Mouse (Mus musculus): ENCODE data around the gene 6030468B19Rik. TPM values are rescaled to one million over a fixed set of nuclear protein-coding genes. Genes with fewer than 3 reads are reported as not detected.
A peak's percentile ranks its signal among the peaks of the same experiment; 100 is the strongest.
"Not testable (repeated sequence)": the region's sequence is repeated elsewhere in the genome, so short reads cannot be mapped to it uniquely, and the experiment has no call there.

The 6030468B19Rik gene
- polyA plus RNA-seq, 1 experiment from 2014 or later = 0.21 TPM

GRCm38 (mm10) chr11:117778851-117779433 lies 18.5 kb upstream of the 6030468B19Rik start:
- no peak for DNase-seq (ENCODE audit: low spot score)

- DNase-seq (ENCODE audit: low spot score) = peak; percentile 57
Observed at GRCm38 (mm10) chr11:117779434-117780198, 17.8 kb upstream of the 6030468B19Rik start.

- no peak for DNase-seq (ENCODE audit: low spot score)
Observed at GRCm38 (mm10) chr11:117780199-117780515, 17.3 kb upstream of the 6030468B19Rik start.

GRCm38 (mm10) chr11:117780582-117781111 lies 16.8 kb upstream of the 6030468B19Rik start:
- DNase-seq (ENCODE audit: low spot score) = peak; percentile 96

DNA sequence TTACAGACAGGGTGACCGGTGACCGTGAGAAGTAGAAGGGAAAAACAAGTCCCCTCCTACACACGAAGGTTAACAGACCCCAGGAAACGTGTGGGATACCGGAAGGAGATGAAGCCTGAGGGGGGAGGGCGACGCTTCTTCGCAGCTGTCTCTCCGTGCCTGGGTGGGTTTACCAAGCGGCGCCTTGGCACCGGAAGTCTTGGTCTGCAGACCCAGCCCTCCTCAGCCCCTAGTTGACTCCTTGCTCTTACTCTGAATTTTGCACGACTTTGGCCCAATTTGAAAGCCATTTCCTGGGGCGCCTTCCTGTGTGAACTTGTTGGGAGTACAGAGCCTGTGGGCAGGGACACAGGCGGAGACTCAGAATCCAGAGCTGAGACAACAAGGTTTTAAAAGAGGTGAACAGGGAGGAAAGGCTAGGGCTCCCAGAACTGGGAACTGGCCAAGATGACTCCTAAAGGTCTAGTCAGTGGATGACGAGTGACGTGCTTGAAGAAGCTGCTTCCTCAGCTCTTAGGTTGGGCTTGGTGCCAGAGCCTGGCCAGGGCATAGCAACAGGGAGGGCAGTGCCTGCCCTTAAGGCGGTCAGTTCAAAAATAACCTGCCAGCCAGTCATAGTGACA lies 16.1 kb upstream of the 6030468B19Rik start:
- peak; percentile 93 for DNase-seq (ENCODE audit: low spot score)

GRCm38 (mm10) chr11:117781993-117782704 lies 15.3 kb upstream of the 6030468B19Rik start, which contains the start of the genes Tmc8 and Tmc6:
TSS of gene Tmc8 (plus strand) at chr11:117782076.
TSS of gene Tmc6 (minus strand) at chr11:117782198.
- peak; percentile 93 for DNase-seq (ENCODE audit: low spot score)

- DNase-seq (ENCODE audit: low spot score) = no peak
Observed at GRCm38 (mm10) chr11:117782705-117783034, 14.8 kb upstream of the 6030468B19Rik start.

DNA sequence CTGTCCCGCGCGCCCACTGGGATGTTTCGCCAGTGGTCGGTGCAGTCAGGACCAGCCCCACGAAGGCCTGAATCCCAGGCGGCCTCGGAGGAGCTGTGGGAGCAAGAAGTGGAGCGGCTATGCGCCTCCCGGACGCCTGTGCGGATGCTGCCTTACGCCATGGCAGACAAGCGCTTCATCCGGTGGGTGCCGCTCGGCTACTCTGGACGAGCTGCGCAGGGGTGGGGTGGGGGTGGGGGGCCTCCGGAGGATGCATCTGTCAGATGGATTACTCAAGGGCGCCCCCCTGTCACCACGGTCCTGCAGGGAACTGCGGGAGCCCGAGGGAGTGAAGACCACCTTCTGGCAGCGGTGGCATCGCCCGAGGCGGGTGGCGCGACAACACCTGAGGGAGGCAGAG lies 14.4 kb upstream of the 6030468B19Rik start:
- peak; percentile 94 for DNase-seq (ENCODE audit: low spot score)

DNA sequence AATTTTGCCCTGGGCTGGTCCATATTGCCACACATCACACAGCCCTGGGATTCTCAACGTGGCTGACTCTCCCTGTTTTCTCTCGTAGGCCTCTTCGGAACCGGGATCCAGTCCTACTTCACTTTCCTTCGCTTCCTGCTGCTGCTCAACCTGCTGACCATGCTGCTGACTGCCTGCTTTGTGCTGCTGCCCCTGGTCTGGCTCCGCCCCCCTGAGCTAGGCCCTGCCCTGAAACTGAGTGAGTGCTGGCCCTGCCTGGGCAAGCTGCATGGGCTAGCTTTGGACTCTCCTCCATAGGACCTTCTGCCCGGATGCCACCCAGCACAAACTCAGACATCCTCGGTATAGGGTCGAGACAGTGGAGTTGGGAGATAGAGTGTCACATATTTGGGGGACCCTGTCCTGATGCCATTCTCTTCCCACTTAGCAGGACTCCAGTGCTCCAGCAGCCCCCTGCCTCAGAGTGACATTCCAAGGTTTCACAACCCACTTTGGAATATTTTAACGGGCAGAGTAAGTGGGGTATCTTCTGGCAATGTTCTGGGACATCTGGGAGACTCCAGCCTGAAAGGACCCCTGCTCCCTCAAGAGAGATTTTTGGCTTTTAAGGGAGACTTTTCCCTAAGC lies 13.7 kb upstream of the 6030468B19Rik start:
- DNase-seq (ENCODE audit: low spot score) = no peak

DNA sequence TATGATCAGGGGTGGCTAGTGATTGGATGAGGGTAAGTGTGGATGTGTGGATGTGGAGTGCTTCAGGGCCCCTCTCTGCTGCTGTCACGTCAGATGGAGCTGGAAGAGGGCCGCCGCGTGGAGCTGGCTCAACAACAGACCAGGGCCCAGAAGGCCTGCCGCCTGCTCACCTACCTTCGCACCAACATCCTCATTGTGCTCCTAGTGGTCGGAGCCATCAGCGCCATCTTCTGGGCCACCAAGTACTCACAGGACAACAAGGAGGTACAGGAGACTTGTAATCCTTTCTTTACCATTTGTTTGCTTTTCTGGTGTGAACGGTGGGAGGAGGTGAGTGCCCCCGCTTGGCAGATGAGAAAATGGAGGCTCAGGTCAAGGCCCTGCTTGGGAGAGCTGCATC lies 11.2 kb upstream of the 6030468B19Rik start:
- DNase-seq (ENCODE audit: low spot score) = peak; percentile 72

- DNase-seq (ENCODE audit: low spot score) = not testable (repeated sequence)
Observed at GRCm38 (mm10) chr11:117788481-117788880, 9.0 kb upstream of the 6030468B19Rik start.

- peak; percentile 70 for DNase-seq (ENCODE audit: low spot score)
Observed at GRCm38 (mm10) chr11:117790286-117790685, 7.2 kb upstream of the 6030468B19Rik start.

GRCm38 (mm10) chr11:117790703-117791440 lies 6.6 kb upstream of the 6030468B19Rik start:
- DNase-seq (ENCODE audit: low spot score) = no peak

DNA sequence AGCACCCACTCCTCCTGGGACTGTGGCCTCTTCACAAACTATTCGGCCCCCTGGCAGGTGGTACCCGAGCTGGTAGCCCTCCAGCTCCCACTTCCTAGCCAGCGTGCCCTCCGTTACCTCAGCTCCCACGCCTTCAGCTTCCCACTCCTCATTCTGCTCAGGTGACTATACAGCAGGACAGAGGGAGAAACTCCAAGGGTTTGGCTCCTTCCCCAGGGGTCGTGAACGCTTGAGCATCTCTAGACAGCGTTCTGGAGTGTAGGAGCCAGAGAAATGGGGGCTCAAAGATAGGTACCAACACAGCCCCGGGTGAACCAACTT lies 6.1 kb upstream of the 6030468B19Rik start:
- DNase-seq (ENCODE audit: low spot score) = no peak

- peak; percentile 62 for DNase-seq (ENCODE audit: low spot score)
Observed at GRCm38 (mm10) chr11:117792281-117792888, 5.1 kb upstream of the 6030468B19Rik start.

GRCm38 (mm10) chr11:117794035-117794551 lies 3.4 kb upstream of the 6030468B19Rik start:
- peak; percentile 72 for DNase-seq (ENCODE audit: low spot score)

- DNase-seq (ENCODE audit: low spot score) = peak; percentile 31
Observed at GRCm38 (mm10) chr11:117796954-117797353, 506 bp upstream of the 6030468B19Rik start.

DNA sequence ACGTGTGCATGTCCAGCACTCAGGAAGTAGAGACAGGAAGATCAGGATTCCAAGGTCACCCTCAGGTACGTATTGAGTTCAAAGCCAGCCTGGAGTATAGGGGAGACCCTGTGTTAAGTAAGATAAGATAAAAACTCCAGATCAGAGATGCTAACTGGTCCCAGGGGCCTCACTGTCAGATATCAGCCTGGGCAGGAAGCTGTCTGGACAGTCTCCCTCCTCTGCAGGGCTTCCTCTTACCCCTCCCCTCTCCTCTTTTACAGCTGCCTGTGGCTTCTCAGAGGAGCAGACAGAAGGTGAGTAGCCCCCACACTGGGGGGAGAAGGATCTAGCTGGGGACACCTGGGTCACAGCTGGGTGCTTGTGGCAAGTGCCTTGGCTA lies 691 bp downstream of the 6030468B19Rik start:
- DNase-seq (ENCODE audit: low spot score) = peak; percentile 47

DNA sequence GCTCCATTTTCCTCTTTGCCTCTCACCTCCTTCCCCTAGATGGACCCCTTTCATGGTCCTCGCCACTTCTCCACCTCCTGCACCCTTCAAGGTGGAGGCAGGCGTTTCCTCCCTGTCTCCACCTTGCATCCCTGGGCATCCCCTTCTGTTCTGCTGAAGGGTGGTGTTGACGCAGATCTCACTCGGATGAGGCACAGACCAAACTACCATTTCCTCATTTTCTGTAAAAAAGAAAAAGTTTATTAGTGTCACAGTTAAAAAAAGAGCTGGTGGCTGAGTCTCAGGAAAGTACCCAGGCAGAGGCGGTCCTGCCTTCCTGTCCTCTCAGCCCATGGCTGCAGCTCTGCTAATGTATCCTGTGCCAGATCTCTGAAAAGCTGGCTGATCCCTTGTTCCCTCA lies 1.7 kb downstream of the 6030468B19Rik start:
- DNase-seq (ENCODE audit: low spot score) = no peak

DNA sequence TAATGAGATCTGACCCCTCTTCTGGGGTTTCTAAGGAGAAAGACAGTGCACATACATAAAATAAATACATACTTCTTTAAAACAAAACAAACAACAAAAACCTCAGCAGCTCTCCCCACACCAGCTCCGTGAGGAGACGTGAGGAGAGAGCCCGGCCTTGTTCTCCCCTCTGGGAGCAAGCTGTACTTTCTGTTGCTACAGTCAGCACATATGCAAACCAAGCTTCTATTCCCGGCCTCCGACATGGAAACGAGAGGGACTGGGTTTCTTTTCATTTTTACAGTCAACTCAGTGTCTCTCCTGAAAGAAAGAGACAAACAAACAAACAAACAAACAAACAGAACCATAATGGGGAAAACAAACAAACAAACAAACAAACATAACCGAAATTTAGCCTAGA lies 2.6 kb downstream of the 6030468B19Rik start:
- DNase-seq (ENCODE audit: low spot score) = no peak

All from thymus, postnatal 0 days (tissue).